Mouse (Mus musculus) urinary bladder, postnatal 25 days (tissue): Measurements from ENCODE around the gene Mak.

ENCODE experiments used
- DNase-seq: peaks from one replicate; pipeline ENCODE4 v3.0.0; 2022; ENCODE audit warnings: low spot score

Mak gene

GRCm38 (mm10) chr13:41079421-41079780 lies at the start of gene Mak:
Mak (minus strand) TSS chr13:41079706.
- peak; percentile 54 for DNase-seq

- no peak for DNase-seq
Observed at GRCm38 (mm10) chr13:41129061-41129460, 49.6 kb upstream of the Mak start.

GRCm38 (mm10) chr13:41128326-41128725 lies 48.8 kb upstream of the Mak start:
- DNase-seq = no peak

GRCm38 (mm10) chr13:41123666-41124225 lies 44.2 kb upstream of the Mak start:
- no peak for DNase-seq

GRCm38 (mm10) chr13:41119152-41119945 lies 39.8 kb upstream of the Mak start:
- DNase-seq = no peak

- DNase-seq = no peak
Observed at GRCm38 (mm10) chr13:41113940-41114339, 34.4 kb upstream of the Mak start, which contains the start of gene Sycp2l. Sycp2l (plus strand) TSS chr13:41114307.

- no peak for DNase-seq
Observed at GRCm38 (mm10) chr13:41110935-41111334, 31.4 kb upstream of the Mak start, which contains the start of gene Gcm2. Gcm2 (minus strand) TSS chr13:41111035.

GRCm38 (mm10) chr13:41105541-41105940 lies 26.0 kb upstream of the Mak start:
- DNase-seq = no peak

- DNase-seq = no peak
Observed at GRCm38 (mm10) chr13:41103841-41104525, 24.5 kb upstream of the Mak start.

- DNase-seq = no peak
Observed at GRCm38 (mm10) chr13:41100031-41100430, 20.5 kb upstream of the Mak start.

- no peak for DNase-seq
Observed at GRCm38 (mm10) chr13:41098325-41098724, 18.8 kb upstream of the Mak start.

GRCm38 (mm10) chr13:41097324-41098058 lies 18.0 kb upstream of the Mak start:
- no peak for DNase-seq

GRCm38 (mm10) chr13:41094160-41094559 lies 14.7 kb upstream of the Mak start:
- DNase-seq = no peak

- no peak for DNase-seq
Observed at GRCm38 (mm10) chr13:41091271-41091670, 11.8 kb upstream of the Mak start.

- DNase-seq = no peak
Observed at GRCm38 (mm10) chr13:41088746-41089145, 9.2 kb upstream of the Mak start.

GRCm38 (mm10) chr13:41085140-41085539 lies 5.6 kb upstream of the Mak start:
- DNase-seq = no peak

GRCm38 (mm10) chr13:41084521-41084920 lies 5.0 kb upstream of the Mak start:
- DNase-seq = no peak

GRCm38 (mm10) chr13:41080700-41081099 lies 1.2 kb upstream of the Mak start:
- DNase-seq = no peak

- no peak for DNase-seq
Observed at GRCm38 (mm10) chr13:41079859-41080258, 353 bp upstream of the Mak start.

GRCm38 (mm10) chr13:41078690-41079420 lies 651 bp downstream of the Mak start:
- DNase-seq = no peak

GRCm38 (mm10) chr13:41077921-41078320 lies 1.6 kb downstream of the Mak start:
- no peak for DNase-seq

GRCm38 (mm10) chr13:41073819-41074218 lies 5.7 kb downstream of the Mak start:
- no peak for DNase-seq
